In genomic region chr15:95907337-95907736, GRCm38 (mm10) we compare ENCODE assay signal across 9 mouse cellular contexts.
DNase-seq lines count a peak whose midpoint lies in the region; ATAC-seq and TF ChIP-seq lines count a peak whose summit lies in the region.
"Had no signal": no experiment of that assay in that cellular context is flagged by ENCODE, and none has a peak within 500 bp of the region (broad histone marks: within the 10 kb centered on the region; RNA-seq: fewer than 3 reads in every experiment).

No protein-coding gene starts in this region.

- no peaks in the 10 kb centered on the region for H3K9me3 ChIP-seq in midbrain, postnatal 0 days (ENCODE audit: low read length)
- H3K9me3 ChIP-seq in midbrain, embryonic 10.5 days (replicated peaks), result no peaks in the 10 kb centered on the region
- H3K9me3 ChIP-seq in liver, embryonic 16.5 days (replicated peaks; ENCODE audit: control insufficient read depth, low read length), result no peaks in the 10 kb centered on the region
- H3K9me3 ChIP-seq: hindbrain, embryonic 15.5 days had no signal

- no peaks in the 10 kb centered on the region for H3K4me1 ChIP-seq in midbrain, postnatal 0 days (ENCODE audit: insufficient read depth, low read length)
- 0 out of 2 replicates have a peak, but pooled peaks cover 3% of the 10 kb centered on the region for H3K4me1 ChIP-seq in midbrain, embryonic 10.5 days
- H3K4me1 ChIP-seq in liver, embryonic 16.5 days (ENCODE audit: control insufficient read depth, low read depth, low read length), result peaks cover 38% of the 10 kb centered on the region
- peaks cover 38% of the 10 kb centered on the region for H3K4me1 ChIP-seq in small intestine, adult 2 months (ENCODE audit: control insufficient read depth, insufficient read depth, insufficient read length, low read length)

- H3K9ac ChIP-seq in midbrain, postnatal 0 days (replicated peaks; ENCODE audit: low read length, poor library complexity, severe bottlenecking), result no peak overlapping the region
- no peak overlapping the region for H3K9ac ChIP-seq in liver, embryonic 16.5 days (ENCODE audit: low read depth, low read length)
- H3K9ac ChIP-seq: hindbrain, embryonic 15.5 days had no signal

- no peak for ATAC-seq in midbrain, postnatal 0 days (ENCODE audit: low FRiP score)
- ATAC-seq in liver, embryonic 16.5 days (ENCODE audit: low read depth), result no peak

- DNase-seq in adrenal gland, adult 2 months, result peak; percentile 49
- no peak for DNase-seq in adrenal gland, postnatal 4 days (ENCODE audit: low spot score in 2 of 2)
- DNase-seq in midbrain, postnatal 0 days (ENCODE audit: low spot score), result peak; percentile 66
- DNase-seq in midbrain, embryonic 10.5 days (ENCODE audit: low spot score), result no peak
- DNase-seq in kidney, adult 9 months, result peak; percentile 42
- no peak for DNase-seq in T-cell, adult 2 months (ENCODE audit: low spot score)

- no peak for TF ChIP-seq CTCF in midbrain, postnatal 0 days (IDR thresholded peaks at IDR 0.05)
- no peak; the same call in 1 of the 2 replicates for TF ChIP-seq CTCF in small intestine, adult 2 months (IDR thresholded peaks at IDR 0.05; ENCODE audit: extremely low read depth, insufficient read length, insufficient replicate concordance, low read depth, low read length)

- 65% methylated on average over 10 of the region's 10 CpGs for WGBS in midbrain, postnatal 0 days
- 90% methylated on average over 10 of the region's 10 CpGs for WGBS in midbrain, embryonic 10.5 days
- 90% methylated on average over 10 of the region's 10 CpGs for WGBS in liver, embryonic 16.5 days (ENCODE audit: insufficient replicate concordance)
- 60% methylated on average over 10 of the region's 10 CpGs for WGBS in small intestine, adult 2 months

- no peaks in the 10 kb centered on the region for H3K27me3 ChIP-seq in midbrain, postnatal 0 days (ENCODE audit: insufficient read depth, low read length)
- H3K27me3 ChIP-seq in midbrain, embryonic 10.5 days (ENCODE audit: low read depth, poor library complexity, severe bottlenecking), result no peaks in the 10 kb centered on the region
- no peaks in the 10 kb centered on the region for H3K27me3 ChIP-seq in liver, embryonic 16.5 days (ENCODE audit: control insufficient read depth, insufficient read depth, low read depth, low read length)
- H3K27me3 ChIP-seq in small intestine, adult 2 months (ENCODE audit: control insufficient read depth, insufficient read depth, low read length), result no peaks in the 10 kb centered on the region
- H3K27me3 ChIP-seq: hindbrain, embryonic 15.5 days had no signal

- no peak overlapping the region for H3K27ac ChIP-seq in midbrain, postnatal 0 days (ENCODE audit: low read depth, low read length)
- no peak overlapping the region for H3K27ac ChIP-seq in midbrain, embryonic 10.5 days (replicated peaks)
- H3K27ac ChIP-seq in liver, embryonic 16.5 days (ENCODE audit: low read length), result peak overlapping the region; percentile 31; the same call in 1 of the 2 replicates
- H3K27ac ChIP-seq in small intestine, adult 2 months (ENCODE audit: insufficient read depth, low read depth, low read length), result peak overlapping the region; percentile 23; the same call in 1 of the 2 replicates
- H3K27ac ChIP-seq: hindbrain, embryonic 15.5 days had no signal

- no peaks in the 10 kb centered on the region for H3K36me3 ChIP-seq in midbrain, postnatal 0 days (ENCODE audit: insufficient read depth, low read length)
- H3K36me3 ChIP-seq in midbrain, embryonic 10.5 days, result peaks cover 3% of the 10 kb centered on the region
- H3K36me3 ChIP-seq in liver, embryonic 16.5 days (ENCODE audit: control insufficient read depth, insufficient read depth), result no peaks in the 10 kb centered on the region
- H3K36me3 ChIP-seq in small intestine, adult 2 months (ENCODE audit: control insufficient read depth, insufficient read depth, low read length), result peaks cover 6% of the 10 kb centered on the region; the same call in 1 of the 2 replicates
- H3K36me3 ChIP-seq: hindbrain, embryonic 15.5 days had no signal

- H3K4me2 ChIP-seq in midbrain, postnatal 0 days (ENCODE audit: low read depth, low read length, poor library complexity, severe bottlenecking), result no peak overlapping the region
- no peak overlapping the region for H3K4me2 ChIP-seq in liver, embryonic 16.5 days (ENCODE audit: low read depth, low read length)
- H3K4me2 ChIP-seq: hindbrain, embryonic 15.5 days had no signal

- H3K4me3 ChIP-seq in midbrain, postnatal 0 days (ENCODE audit: low read depth, low read length), result no peak overlapping the region
- no peak overlapping the region for H3K4me3 ChIP-seq in midbrain, embryonic 10.5 days
- no peak overlapping the region for H3K4me3 ChIP-seq in liver, embryonic 16.5 days (ENCODE audit: low read depth, low read length)
- H3K4me3 ChIP-seq in small intestine, adult 2 months (ENCODE audit: low read depth, low read length), result no peak overlapping the region
- H3K4me3 ChIP-seq: hindbrain, embryonic 15.5 days had no signal

- TF ChIP-seq POLR2A in small intestine, adult 2 months (IDR thresholded peaks at IDR 0.05; ENCODE audit: low read depth, low read length), result no peak

Comparison
In these comparisons a context has a peak if more than half of its experiments do, and no peak if none do; other contexts are left out.
1. DNase-seq: peak in adrenal gland, adult 2 months (single experiment), midbrain, postnatal 0 days (single experiment) and kidney, adult 9 months (single experiment); none in adrenal gland, postnatal 4 days (0 of 2), midbrain, embryonic 10.5 days (single experiment) and T-cell, adult 2 months (single experiment).
2. H3K27ac ChIP-seq: peak in liver, embryonic 16.5 days (single experiment) and small intestine, adult 2 months (single experiment); none in midbrain, postnatal 0 days (single experiment) and midbrain, embryonic 10.5 days (single experiment).